Mouse (Mus musculus) intestine, embryonic 14.5 days (tissue): Measurements from ENCODE around the gene Slc6a1. TPM values are rescaled to one million over a fixed set of nuclear protein-coding genes. Genes with fewer than 3 reads are reported as not detected.

Experiments
- ATAC-seq: fragments of 200-750 bp; cut with Nextera tagmentation; replicated peaks from 2 replicates; pipeline ENCODE4 v1.8.0; 2017; ENCODE audit warnings: low read depth, moderate number of reproducible peaks, moderate TSS enrichment, moderate library complexity; ENCODE audit not compliant: low FRiP score, low TSS enrichment
- DNase-seq: peaks from one replicate; pipeline ENCODE4 v3.0.0-alpha.2; 2018; ENCODE audit warnings: low spot score
- H3K27ac ChIP-seq: fragments of 300-500 bp; sonication (generic); 2 replicates; pipeline ENCODE4 v1.5.1; 2014; ENCODE audit warnings: low read depth, mild to moderate bottlenecking, control low read depth
- H3K27me3 ChIP-seq: fragments of 300-500 bp; sonication (generic); replicated peaks from 2 replicates; pipeline ENCODE4 v1.6.1; 2014; ENCODE audit warnings: low read length, control low read depth; ENCODE audit not compliant: control insufficient read depth, insufficient read depth
- H3K36me3 ChIP-seq: fragments of 300-500 bp; sonication (generic); 2 replicates; pipeline ENCODE4 v1.6.1; 2014; ENCODE audit warnings: low read length, control low read depth; ENCODE audit not compliant: control insufficient read depth, insufficient read depth
- H3K4me1 ChIP-seq: fragments of 300-500 bp; sonication (generic); replicated peaks from 2 replicates; pipeline ENCODE4 v1.6.1; 2014; ENCODE audit warnings: low read length, control low read depth, mixed read lengths; ENCODE audit not compliant: control insufficient read depth, insufficient read depth
- H3K4me2 ChIP-seq: fragments of 300-500 bp; sonication (generic); 2 replicates; pipeline ENCODE4 v1.6.1; 2014; ENCODE audit warnings: low read length
- H3K4me3 ChIP-seq: fragments of 300-500 bp; sonication (generic); 2 replicates; pipeline ENCODE4 v1.5.1; 2014; ENCODE audit warnings: low read depth, low read length, control low read depth, mixed read lengths
- H3K9ac ChIP-seq: fragments of 300-500 bp; sonication (generic); 2 replicates; pipeline ENCODE4 v1.6.1; 2014; ENCODE audit warnings: mild to moderate bottlenecking, low read length
- H3K9me3 ChIP-seq: fragments of 300-500 bp; sonication (generic); 2 replicates; pipeline ENCODE4 v1.6.1; 2016; ENCODE audit warnings: low read length, control low read depth; ENCODE audit not compliant: control insufficient read depth
- WGBS: fragments of 180-500 bp; shearing (Covaris S2); extraction: QIAGEN DNeasy Blood & Tissue Kit; methylation state at CpG from one replicate; pipeline ENCODE4 v1.1.7; 2014; 5-methylcytosine and 5-hydroxymethylcytosine counted together
- polyA plus RNA-seq: library from polyadenylated mRNA; unstranded; fragments of >200 nt; fragmentation: Nextera tagmentation; extraction: Ambion mirVana; gene quantifications from 2 replicates; pipeline ENCODE4 v1.2.1, GENCODE M21; 2014

The Slc6a1 gene
- polyA plus RNA-seq, 1 experiment from 2014 or later = not detected

DNA sequence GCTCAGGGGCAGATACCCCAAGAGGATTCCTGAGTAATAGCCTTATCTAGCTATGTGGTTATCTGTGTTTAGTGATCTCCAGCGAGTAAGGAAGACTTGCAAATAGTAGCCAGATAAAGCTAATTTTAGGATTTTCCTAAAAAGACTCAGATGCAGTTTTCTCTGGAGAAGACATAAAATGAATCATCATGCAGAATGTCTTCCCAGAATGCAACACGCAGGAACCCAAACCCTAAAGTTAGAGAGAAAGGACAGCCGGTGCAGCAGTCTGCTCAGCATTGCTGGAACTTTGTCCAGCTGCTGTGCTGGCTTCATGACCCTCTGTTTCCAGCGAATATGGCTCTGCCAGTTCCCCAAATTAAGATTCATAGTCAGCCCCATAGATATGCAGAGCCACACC lies 72.2 kb downstream of the Slc6a1 start:
- DNase-seq = no peak
- ATAC-seq = no peak
- 48% methylated on average over 4 of the region's 4 CpGs for WGBS
- Histone ChIP-seq H3K9ac (no peak overlapping the region), H3K27me3 (no peaks in the 10 kb centered on the region), H3K4me3 (no peak overlapping the region), H3K4me1 (peaks cover 11% of the 10 kb centered on the region), H3K36me3 (no peaks in the 10 kb centered on the region), H3K9me3 (no peaks in the 10 kb centered on the region), H3K27ac (no peak overlapping the region), H3K4me2 (no peak overlapping the region)

DNA sequence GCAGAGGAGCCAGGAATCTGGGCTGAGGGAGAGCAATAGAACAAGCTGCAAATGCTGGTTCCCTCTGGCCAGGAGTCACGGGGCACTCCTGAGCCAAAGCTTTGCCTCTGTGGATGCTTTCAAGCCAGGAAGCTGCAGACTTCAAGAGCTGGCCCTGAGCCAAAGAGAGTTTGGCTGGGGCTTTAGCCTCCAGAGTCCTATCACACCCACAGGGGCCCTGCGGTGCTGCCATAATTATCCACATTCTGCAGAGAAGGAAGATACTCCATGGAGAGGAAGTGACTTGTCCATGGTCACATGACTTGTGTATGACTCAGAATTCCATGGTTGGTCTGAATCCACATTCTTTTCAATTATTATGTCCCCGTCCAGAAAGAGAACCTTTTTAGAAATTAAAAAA lies 75.7 kb downstream of the Slc6a1 start:
- DNase-seq = no peak
- H3K4me3 ChIP-seq = no peak overlapping the region
- H3K4me1 ChIP-seq = peaks cover 11% of the 10 kb centered on the region
- H3K27ac ChIP-seq = no peak overlapping the region
- H3K36me3 ChIP-seq = no peaks in the 10 kb centered on the region
- WGBS = 66% methylated on average over 3 of the region's 3 CpGs
- no peaks in the 10 kb centered on the region for H3K9me3 ChIP-seq
- no peaks in the 10 kb centered on the region for H3K27me3 ChIP-seq
- no peak for ATAC-seq
- no peak overlapping the region for H3K9ac ChIP-seq
- no peak overlapping the region for H3K4me2 ChIP-seq

DNA sequence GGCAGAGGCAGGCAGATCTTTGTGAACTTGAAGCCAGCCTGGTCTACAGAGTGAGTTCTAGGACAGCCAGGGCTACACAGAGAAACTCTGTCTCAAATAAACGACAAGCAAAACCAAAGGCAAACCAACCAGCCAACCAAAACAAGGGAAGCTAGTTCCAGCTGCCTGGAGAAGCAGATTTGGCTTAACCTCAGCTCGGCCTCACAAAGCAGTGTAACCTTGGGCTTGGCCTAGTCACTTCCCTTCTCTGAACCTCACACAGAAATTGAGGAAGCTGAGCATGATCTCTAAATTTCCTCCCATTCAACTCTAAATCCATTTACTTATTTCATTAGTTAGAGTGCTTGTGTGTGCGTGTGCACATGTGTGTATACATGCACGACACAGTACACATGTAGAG lies 79.9 kb downstream of the Slc6a1 start:
- Histone ChIP-seq H3K36me3 (no peaks in the 10 kb centered on the region), H3K4me2 (no peak overlapping the region), H3K27ac (no peak overlapping the region), H3K4me1 (0 out of 2 replicates have a peak, but pooled peaks cover 5% of the 10 kb centered on the region), H3K27me3 (no peaks in the 10 kb centered on the region), H3K9ac (no peak overlapping the region), H3K4me3 (no peak overlapping the region), H3K9me3 (no peaks in the 10 kb centered on the region)
- 67% methylated on average over 4 of the region's 4 CpGs for WGBS
- DNase-seq (no peak), ATAC-seq (no peak)

DNA sequence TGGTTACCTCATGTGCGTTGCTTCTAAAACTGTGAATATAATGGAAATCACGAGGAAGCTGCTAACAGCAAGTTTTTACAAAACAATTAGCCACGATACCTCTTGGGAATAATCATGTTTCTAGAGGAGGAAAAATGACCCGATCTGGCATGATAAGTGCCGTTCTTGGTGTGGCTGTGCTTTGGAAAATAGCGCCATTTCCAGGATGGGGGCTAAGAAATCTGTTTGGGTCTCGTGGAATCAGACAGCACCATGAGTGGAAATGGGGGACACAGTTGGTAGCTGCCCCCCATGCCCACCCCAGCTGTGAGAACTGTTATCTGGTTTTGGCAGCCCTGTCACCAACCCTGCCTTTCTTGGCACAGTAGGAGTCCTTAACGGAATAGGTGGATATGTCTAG lies 81.3 kb downstream of the Slc6a1 start:
- Histone ChIP-seq H3K9me3 (no peaks in the 10 kb centered on the region), H3K36me3 (no peaks in the 10 kb centered on the region), H3K4me3 (no peak overlapping the region), H3K4me2 (no peak overlapping the region), H3K9ac (no peak overlapping the region), H3K27ac (no peak overlapping the region), H3K4me1 (no peaks in the 10 kb centered on the region), H3K27me3 (no peaks in the 10 kb centered on the region)
- no peak for DNase-seq
- ATAC-seq = no peak
- WGBS = 88% methylated on average over 8 of the region's 8 CpGs

DNA sequence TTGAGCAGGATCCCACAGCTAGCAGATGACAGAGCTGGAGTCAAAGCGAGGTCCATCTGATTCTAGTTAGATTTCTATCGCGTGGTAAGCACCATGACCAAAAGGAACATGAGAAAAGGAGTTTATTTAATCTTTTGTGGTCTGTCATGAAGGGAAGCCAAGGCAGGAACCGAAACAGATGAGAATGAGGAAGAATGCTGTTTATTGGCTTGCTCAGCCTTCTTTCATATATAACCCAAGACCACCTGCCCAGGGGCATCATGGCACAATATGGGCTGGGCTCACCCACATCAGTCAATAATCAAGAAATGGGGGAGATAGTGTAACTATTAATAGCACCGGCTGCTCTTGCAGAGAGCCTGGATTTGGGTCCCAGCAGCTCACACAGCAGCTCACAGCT lies 82.3 kb downstream of the Slc6a1 start:
- H3K4me1 ChIP-seq = no peaks in the 10 kb centered on the region
- no peaks in the 10 kb centered on the region for H3K36me3 ChIP-seq
- no peak overlapping the region for H3K27ac ChIP-seq
- ATAC-seq = no peak
- H3K4me2 ChIP-seq = no peak overlapping the region
- no peaks in the 10 kb centered on the region for H3K9me3 ChIP-seq
- no peak overlapping the region for H3K9ac ChIP-seq
- 88% methylated on average over 5 of the region's 5 CpGs for WGBS
- no peaks in the 10 kb centered on the region for H3K27me3 ChIP-seq
- no peak overlapping the region for H3K4me3 ChIP-seq
- DNase-seq = no peak

DNA sequence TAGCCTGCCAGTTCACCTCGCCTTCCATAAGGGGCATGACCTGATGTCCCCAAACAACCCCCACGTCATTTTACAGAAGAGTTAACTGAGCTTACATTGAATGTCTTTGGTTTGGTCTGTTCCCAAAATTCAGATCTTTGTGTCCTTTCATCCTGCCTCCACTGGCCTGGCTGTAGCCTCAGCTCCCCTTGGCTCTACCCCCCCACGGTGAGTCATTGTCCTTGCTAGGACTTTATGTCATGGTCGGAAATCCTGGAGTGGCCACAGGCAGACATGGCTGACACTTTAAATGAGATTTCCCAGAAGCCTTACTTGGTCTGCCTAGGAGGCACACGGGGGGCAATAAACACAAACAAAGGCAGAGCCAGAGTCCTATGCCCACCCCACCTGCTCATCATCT lies 83.8 kb downstream of the Slc6a1 start:
- no peak for DNase-seq
- H3K27ac ChIP-seq = no peak overlapping the region
- no peaks in the 10 kb centered on the region for H3K4me1 ChIP-seq
- no peaks in the 10 kb centered on the region for H3K36me3 ChIP-seq
- no peaks in the 10 kb centered on the region for H3K9me3 ChIP-seq
- H3K9ac ChIP-seq = no peak overlapping the region
- no peaks in the 10 kb centered on the region for H3K27me3 ChIP-seq
- no peak overlapping the region for H3K4me2 ChIP-seq
- no peak for ATAC-seq
- no peak overlapping the region for H3K4me3 ChIP-seq
- 64% methylated on average over 5 of the region's 5 CpGs for WGBS

Other genes with a start within 250 kb of the Slc6a1 start
- gene Atp2b2, start 240.0 kb upstream of the Slc6a1 start, polyA plus RNA-seq = 1.2 and 1.7 TPM in 2 replicates
- 0.05 and 0.08 TPM in 2 replicates for gene Slc6a11, start 151.4 kb upstream of the Slc6a1 start, polyA plus RNA-seq
- 1.8 and 2.1 TPM in 2 replicates for gene Hrh1, start 115.3 kb downstream of the Slc6a1 start, polyA plus RNA-seq